Mouse (Mus musculus): ENCODE measurements around the gene Gm45837. TPM values are rescaled to one million over a fixed set of nuclear protein-coding genes. Genes with fewer than 3 reads are reported as not detected.
A peak's percentile ranks its signal among the peaks of the same experiment; 100 is the strongest.

The Gm45837 gene
- polyA plus RNA-seq, 1 experiment from 2014 or later, result 0.61 TPM

DNA sequence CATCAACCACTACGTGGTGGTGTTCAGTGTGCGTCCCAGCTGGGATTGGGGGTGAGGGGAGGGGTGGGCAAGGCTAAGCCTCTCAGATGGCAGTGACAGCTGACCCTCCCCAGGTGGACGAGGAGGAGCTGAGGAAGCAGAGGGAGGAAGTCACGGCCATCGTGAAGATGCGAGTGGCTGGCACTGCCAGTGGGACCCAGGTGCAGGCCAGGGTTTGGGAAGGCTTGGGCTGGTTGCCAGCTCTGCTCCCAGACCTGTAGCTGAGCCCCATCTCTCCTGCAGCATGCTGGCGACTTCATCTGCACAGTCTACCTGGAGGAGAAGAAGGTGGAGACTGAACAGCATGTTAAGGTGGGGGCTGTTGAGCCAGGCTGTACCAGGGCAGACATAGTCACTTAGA lies 9.2 kb upstream of the Gm45837 start:
- no peak for ATAC-seq
- no peak overlapping the region for H3K4me3 ChIP-seq (ENCODE audit: low read length)
- WGBS, result 87% methylated on average over 7 of the region's 7 CpGs
- no peak overlapping the region for H3K27ac ChIP-seq (ENCODE audit: low read depth, low read length)
- no peaks in the 10 kb centered on the region for H3K27me3 ChIP-seq (replicated peaks; ENCODE audit: control insufficient read depth, insufficient read depth, low read length)
- H3K9ac ChIP-seq (ENCODE audit: low read depth, low read length), result no peak overlapping the region
- H3K4me2 ChIP-seq (ENCODE audit: low read length), result no peak overlapping the region
- no peaks in the 10 kb centered on the region for H3K36me3 ChIP-seq (ENCODE audit: control insufficient read depth, insufficient read depth, low read length)
- no peaks in the 10 kb centered on the region for H3K9me3 ChIP-seq (ENCODE audit: control insufficient read depth, low read length)
- H3K4me1 ChIP-seq (ENCODE audit: control insufficient read depth, insufficient read depth, low read depth, low read length), result no peaks in the 10 kb centered on the region; the same call in 1 of the 2 replicates

DNA sequence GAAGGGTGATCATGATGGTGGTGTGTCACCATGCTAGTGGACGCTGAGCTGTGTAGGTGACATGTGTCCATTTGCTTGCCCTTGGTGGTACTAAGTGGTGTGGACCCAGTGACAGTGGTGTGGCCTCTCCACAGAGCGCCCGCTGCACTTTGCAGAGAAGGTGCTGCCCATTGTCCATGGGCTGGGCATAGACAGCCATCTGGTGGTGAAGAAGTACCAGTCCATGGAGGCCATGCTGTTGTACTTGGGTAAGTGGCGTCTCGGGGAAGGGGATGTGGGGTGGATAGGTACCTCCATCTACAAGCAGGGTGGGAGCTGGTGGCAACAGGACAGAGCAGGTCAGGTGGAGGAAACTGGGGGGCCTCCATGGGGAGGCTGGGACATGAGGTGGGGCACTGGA lies 6.9 kb upstream of the Gm45837 start:
- no peaks in the 10 kb centered on the region; the same call in 1 of the 2 replicates for H3K4me1 ChIP-seq (ENCODE audit: control insufficient read depth, insufficient read depth, low read depth, low read length)
- no peak overlapping the region for H3K4me3 ChIP-seq (ENCODE audit: low read length)
- WGBS, result 95% methylated on average over 5 of the region's 5 CpGs
- H3K4me2 ChIP-seq (ENCODE audit: low read length), result no peak overlapping the region
- H3K36me3 ChIP-seq (ENCODE audit: control insufficient read depth, insufficient read depth, low read length), result no peaks in the 10 kb centered on the region
- H3K27me3 ChIP-seq (replicated peaks; ENCODE audit: control insufficient read depth, insufficient read depth, low read length), result no peaks in the 10 kb centered on the region
- no peak for ATAC-seq
- H3K9me3 ChIP-seq (ENCODE audit: control insufficient read depth, low read length), result no peaks in the 10 kb centered on the region
- H3K27ac ChIP-seq (ENCODE audit: low read depth, low read length), result no peak overlapping the region
- H3K9ac ChIP-seq (ENCODE audit: low read depth, low read length), result no peak overlapping the region

DNA sequence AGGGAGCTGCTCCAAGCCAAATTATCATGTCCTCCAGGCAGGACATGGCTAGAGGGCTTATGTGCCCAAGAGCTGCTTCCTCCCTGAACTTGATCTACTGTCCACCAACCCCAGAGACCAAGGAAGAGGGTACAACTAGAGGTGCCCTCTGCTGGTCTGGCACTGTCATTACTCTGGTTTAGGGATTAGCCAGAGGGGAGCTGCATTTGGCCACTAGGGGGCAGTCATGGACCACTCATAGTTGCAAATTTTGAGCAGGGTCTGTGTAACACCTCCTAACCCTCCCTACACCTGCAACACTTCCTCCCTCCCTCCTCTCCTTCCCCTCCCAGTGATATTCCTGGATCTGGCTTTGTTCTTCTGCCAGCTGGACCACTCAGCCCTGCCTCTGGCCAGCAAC lies 2.1 kb downstream of the Gm45837 start:
- Histone ChIP-seq H3K9ac (ENCODE audit: low read depth, low read length) (no peak overlapping the region), H3K4me1 (ENCODE audit: control insufficient read depth, insufficient read depth, low read depth, low read length) (peaks cover 12% of the 10 kb centered on the region), H3K27ac (ENCODE audit: low read depth, low read length) (no peak overlapping the region), H3K4me3 (ENCODE audit: low read length) (no peak overlapping the region), H3K36me3 (ENCODE audit: control insufficient read depth, insufficient read depth, low read length) (no peaks in the 10 kb centered on the region), H3K9me3 (ENCODE audit: control insufficient read depth, low read length) (no peaks in the 10 kb centered on the region), H3K27me3 (replicated peaks; ENCODE audit: control insufficient read depth, insufficient read depth, low read length) (no peaks in the 10 kb centered on the region), H3K4me2 (ENCODE audit: low read length) (no peak overlapping the region)
- peak; percentile 59 for ATAC-seq

- no peaks in the 10 kb centered on the region for H3K27me3 ChIP-seq (replicated peaks; ENCODE audit: control insufficient read depth, insufficient read depth, low read length)
- 46% methylated on average over 4 of the region's 4 CpGs for whole genome bisulfite sequencing
- H3K4me2 ChIP-seq (ENCODE audit: low read length), result no peak overlapping the region
- no peak overlapping the region for H3K9ac ChIP-seq (ENCODE audit: low read depth, low read length)
- no peak overlapping the region for H3K27ac ChIP-seq (ENCODE audit: low read depth, low read length)
- no peak for ATAC-seq
- no peaks in the 10 kb centered on the region for H3K36me3 ChIP-seq (ENCODE audit: control insufficient read depth, insufficient read depth, low read length)
- H3K4me1 ChIP-seq (ENCODE audit: control insufficient read depth, insufficient read depth, low read depth, low read length), result peaks cover 15% of the 10 kb centered on the region
- H3K4me3 ChIP-seq (ENCODE audit: low read length), result no peak overlapping the region
- no peaks in the 10 kb centered on the region for H3K9me3 ChIP-seq (ENCODE audit: control insufficient read depth, low read length)
Observed at GRCm38 (mm10) chr7:101414209-101414608, 3.5 kb downstream of the Gm45837 start.

- WGBS, result 33% methylated on average over 7 of the region's 7 CpGs
- ATAC-seq, result peak; percentile 53
- 0 out of 2 replicates have a peak overlapping the region, but pooled peaks have one; percentile 33 for H3K9ac ChIP-seq (ENCODE audit: low read depth, low read length)
Observed at GRCm38 (mm10) chr7:101414661-101415511, 4.2 kb downstream of the Gm45837 start.

GRCm38 (mm10) chr7:101415512-101416100 lies 4.9 kb downstream of the Gm45837 start:
- no peak overlapping the region for H3K4me3 ChIP-seq (ENCODE audit: low read length)
- no peak overlapping the region for H3K4me2 ChIP-seq (ENCODE audit: low read length)
- H3K36me3 ChIP-seq (ENCODE audit: control insufficient read depth, insufficient read depth, low read length), result no peaks in the 10 kb centered on the region
- ATAC-seq, result peak; percentile 35
- 25% methylated on average over 8 of the region's 8 CpGs for WGBS
- H3K27ac ChIP-seq (ENCODE audit: low read depth, low read length), result no peak overlapping the region
- peaks cover 19% of the 10 kb centered on the region for H3K4me1 ChIP-seq (ENCODE audit: control insufficient read depth, insufficient read depth, low read depth, low read length)
- peaks cover 3% of the 10 kb centered on the region; the same call in 1 of the 2 replicates for H3K27me3 ChIP-seq (replicated peaks; ENCODE audit: control insufficient read depth, insufficient read depth, low read length)
- H3K9me3 ChIP-seq (ENCODE audit: control insufficient read depth, low read length), result no peaks in the 10 kb centered on the region
- H3K9ac ChIP-seq (ENCODE audit: low read depth, low read length), result no peak overlapping the region

More at GRCm38 (mm10) chr7:101414661-101415511, 4.2 kb downstream of the Gm45837 start:
- H3K4me1 ChIP-seq (ENCODE audit: control insufficient read depth, insufficient read depth, low read depth, low read length), result peaks cover 19% of the 10 kb centered on the region
- H3K4me2 ChIP-seq (ENCODE audit: low read length), result no peak overlapping the region
- H3K27me3 ChIP-seq (replicated peaks; ENCODE audit: control insufficient read depth, insufficient read depth, low read length), result no peaks in the 10 kb centered on the region
- 0 out of 2 replicates have a peak overlapping the region, but pooled peaks have one; percentile 1 for H3K27ac ChIP-seq (ENCODE audit: low read depth, low read length)
- H3K4me3 ChIP-seq (ENCODE audit: low read length), result no peak overlapping the region
- H3K9me3 ChIP-seq (ENCODE audit: control insufficient read depth, low read length), result no peaks in the 10 kb centered on the region
- no peaks in the 10 kb centered on the region for H3K36me3 ChIP-seq (ENCODE audit: control insufficient read depth, insufficient read depth, low read length)

- no peak overlapping the region for H3K27ac ChIP-seq (ENCODE audit: low read depth, low read length)
- H3K4me3 ChIP-seq (ENCODE audit: low read length), result no peak overlapping the region
- no peak overlapping the region for H3K9ac ChIP-seq (ENCODE audit: low read depth, low read length)
- peaks cover 3% of the 10 kb centered on the region; the same call in 1 of the 2 replicates for H3K27me3 ChIP-seq (replicated peaks; ENCODE audit: control insufficient read depth, insufficient read depth, low read length)
- peaks cover 23% of the 10 kb centered on the region for H3K4me1 ChIP-seq (ENCODE audit: control insufficient read depth, insufficient read depth, low read depth, low read length)
- no peaks in the 10 kb centered on the region for H3K9me3 ChIP-seq (ENCODE audit: control insufficient read depth, low read length)
- no peaks in the 10 kb centered on the region for H3K36me3 ChIP-seq (ENCODE audit: control insufficient read depth, insufficient read depth, low read length)
- no peak for ATAC-seq
- no peak overlapping the region for H3K4me2 ChIP-seq (ENCODE audit: low read length)
- 67% methylated on average over 5 of the region's 5 CpGs for WGBS
Observed at GRCm38 (mm10) chr7:101416391-101416790, 5.7 kb downstream of the Gm45837 start.

GRCm38 (mm10) chr7:101419013-101419770 lies 8.5 kb downstream of the Gm45837 start:
- Histone ChIP-seq H3K4me2 (ENCODE audit: low read length) (peak overlapping the region; percentile 39), H3K4me1 (ENCODE audit: control insufficient read depth, insufficient read depth, low read depth, low read length) (peaks cover 39% of the 10 kb centered on the region)
- ATAC-seq, result no peak

More at GRCm38 (mm10) chr7:101419013-101419770, 8.5 kb downstream of the Gm45837 start:
- Histone ChIP-seq H3K36me3 (ENCODE audit: control insufficient read depth, insufficient read depth, low read length) (no peaks in the 10 kb centered on the region), H3K27ac (ENCODE audit: low read depth, low read length) (no peak overlapping the region), H3K4me3 (ENCODE audit: low read length) (peak overlapping the region; percentile 3; the same call in 1 of the 2 replicates), H3K27me3 (replicated peaks; ENCODE audit: control insufficient read depth, insufficient read depth, low read length) (peaks cover 3% of the 10 kb centered on the region; the same call in 1 of the 2 replicates), H3K9ac (ENCODE audit: low read depth, low read length) (no peak overlapping the region), H3K9me3 (ENCODE audit: control insufficient read depth, low read length) (no peaks in the 10 kb centered on the region)
- WGBS, result 3% methylated on average over 27 of the region's 27 CpGs

All from hindbrain, embryonic 16.5 days (tissue).